Mouse (Mus musculus): ENCODE measurements around the gene Id1. TPM values are rescaled to one million over a fixed set of nuclear protein-coding genes. Genes with fewer than 3 reads are reported as not detected.
A peak's percentile ranks its signal among the peaks of the same experiment; 100 is the strongest.

The Id1 gene
- polyA plus RNA-seq, 1 experiment from 2014 or later, result 228 TPM

GRCm38 (mm10) chr2:152784640-152785039 is 48.6 kb downstream of the Id1 start:
- no peaks in the 10 kb centered on the region for H3K9me3 ChIP-seq (ENCODE audit: control insufficient read depth, low read length)
- no peak overlapping the region for H3K9ac ChIP-seq (ENCODE audit: low read length)
- WGBS, result 89% methylated on average over 8 of the region's 8 CpGs
- peaks cover 12% of the 10 kb centered on the region for H3K4me1 ChIP-seq (replicated peaks; ENCODE audit: control insufficient read depth, insufficient read depth)
- ATAC-seq (ENCODE audit: low FRiP score, low TSS enrichment), result no peak
- H3K27me3 ChIP-seq (ENCODE audit: control insufficient read depth, insufficient read depth, low read length), result no peaks in the 10 kb centered on the region
- no peak overlapping the region for H3K4me2 ChIP-seq (replicated peaks; ENCODE audit: low read depth)
- no peak for DNase-seq (ENCODE audit: low spot score)
- no peak overlapping the region for H3K4me3 ChIP-seq (ENCODE audit: low read depth, low read length)
- H3K27ac ChIP-seq (replicated peaks), result peak overlapping the region; percentile 89
- H3K36me3 ChIP-seq (ENCODE audit: control insufficient read depth, insufficient read depth, low read length), result peaks cover 5% of the 10 kb centered on the region
- TF ChIP-seq CTCF (IDR thresholded peaks at IDR 0.05; ENCODE audit: low read depth) (no peak), EP300 (optimal IDR thresholded peaks at IDR 0.05) (no peak)

DNA sequence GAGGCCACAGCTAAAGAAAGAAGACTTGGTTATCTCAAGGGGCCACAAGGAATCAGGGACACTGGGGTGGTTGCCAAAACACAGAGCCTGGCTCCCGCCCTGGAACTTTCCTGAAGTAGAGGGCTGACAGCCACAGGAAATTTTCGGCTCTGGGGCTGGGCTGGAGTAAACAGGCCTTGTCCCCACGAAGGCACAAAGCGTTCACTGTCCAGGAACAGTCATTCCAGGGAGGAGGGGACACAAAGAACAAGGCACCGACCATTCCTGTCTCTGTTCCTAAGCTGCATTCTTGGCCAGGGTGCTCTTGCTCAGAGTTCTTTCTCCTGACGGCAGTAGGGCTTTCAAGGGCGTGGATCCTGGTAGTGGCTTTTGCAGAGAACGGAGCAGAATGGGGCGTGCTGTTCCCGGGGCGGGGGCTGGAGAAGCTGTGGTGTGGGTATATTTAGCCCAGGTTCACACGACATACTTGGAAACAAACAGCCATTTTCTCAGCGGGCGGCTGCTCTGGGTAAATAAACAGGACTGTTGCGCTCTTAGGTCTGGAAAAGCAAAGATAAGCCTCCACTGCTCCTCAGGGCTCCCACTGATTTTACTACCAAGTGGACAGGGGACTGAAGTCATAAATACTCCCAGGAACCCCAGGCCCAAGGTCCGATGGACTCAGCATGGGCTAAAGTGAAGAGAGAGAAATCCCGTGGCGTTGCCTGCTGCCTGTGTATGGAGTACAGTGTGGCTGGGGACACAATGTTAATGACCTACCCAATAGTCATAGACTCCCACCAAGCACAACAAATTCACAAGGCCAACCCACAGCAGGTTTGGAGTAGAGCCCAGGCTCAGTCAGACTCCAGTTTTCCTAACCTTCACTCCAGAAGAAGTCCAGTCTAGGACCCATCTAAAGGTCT is 49.6 kb downstream of the Id1 start:
- TF ChIP-seq EP300 (optimal IDR thresholded peaks at IDR 0.05) (no peak), CTCF (IDR thresholded peaks at IDR 0.05; ENCODE audit: low read depth) (no peak)
- Histone ChIP-seq H3K9ac (ENCODE audit: low read length) (peak overlapping the region; percentile 35; the same call in 1 of the 2 replicates), H3K27ac (replicated peaks) (peak overlapping the region; percentile 89), H3K9me3 (ENCODE audit: control insufficient read depth, low read length) (no peaks in the 10 kb centered on the region), H3K36me3 (ENCODE audit: control insufficient read depth, insufficient read depth, low read length) (peaks cover 5% of the 10 kb centered on the region), H3K4me2 (replicated peaks; ENCODE audit: low read depth) (peak overlapping the region; percentile 20; the same call in 1 of the 2 replicates), H3K27me3 (ENCODE audit: control insufficient read depth, insufficient read depth, low read length) (no peaks in the 10 kb centered on the region), H3K4me3 (ENCODE audit: low read depth, low read length) (no peak overlapping the region), H3K4me1 (replicated peaks; ENCODE audit: control insufficient read depth, insufficient read depth) (peaks cover 12% of the 10 kb centered on the region)
- ATAC-seq (ENCODE audit: low FRiP score, low TSS enrichment) (peak; percentile 74), DNase-seq (ENCODE audit: low spot score) (peak; percentile 57)
- 22% methylated on average over 18 of the region's 18 CpGs for WGBS

Small RNA genes within 50 kb of the gene (microRNA-seq; reads per million reads assigned to microRNA genes)
- not detected for gene Gm23802

Other genes with a start within 250 kb of the Id1 start
- not detected in 2 replicates for gene Defb22, start 246.1 kb upstream of the Id1 start, polyA plus RNA-seq (2015; fragmentation: Nextera tagmentation; extraction: Ambion mirVana)
- gene Defb26, start 224.6 kb upstream of the Id1 start, polyA plus RNA-seq (2015; fragmentation: Nextera tagmentation; extraction: Ambion mirVana), result not detected in 2 replicates
- gene Defb28, start 218.0 kb upstream of the Id1 start, polyA plus RNA-seq (2015; fragmentation: Nextera tagmentation; extraction: Ambion mirVana), result not detected in 2 replicates
- gene Defb29, start 196.2 kb upstream of the Id1 start, polyA plus RNA-seq (2015; fragmentation: Nextera tagmentation; extraction: Ambion mirVana), result not detected in 2 replicates
- not detected in 2 replicates for gene Gm17416, start 166.9 kb upstream of the Id1 start, polyA plus RNA-seq (2015; fragmentation: Nextera tagmentation; extraction: Ambion mirVana)
- not detected in 2 replicates for gene Defb21, start 163.5 kb upstream of the Id1 start, polyA plus RNA-seq (2015; fragmentation: Nextera tagmentation; extraction: Ambion mirVana)
- not detected in 2 replicates for gene Defb19, start 155.9 kb upstream of the Id1 start, polyA plus RNA-seq (2015; fragmentation: Nextera tagmentation; extraction: Ambion mirVana)
- not detected in 2 replicates for gene Defb45, start 136.9 kb upstream of the Id1 start, polyA plus RNA-seq (2015; fragmentation: Nextera tagmentation; extraction: Ambion mirVana)
- gene Defb36, start 131.9 kb upstream of the Id1 start, polyA plus RNA-seq (2015; fragmentation: Nextera tagmentation; extraction: Ambion mirVana), result 0.23 TPM in 1 of 2 replicates, not detected in the other
- 0.73 and 1.7 TPM in 2 replicates for gene Defb25, start 113.2 kb upstream of the Id1 start, polyA plus RNA-seq (2015; fragmentation: Nextera tagmentation; extraction: Ambion mirVana)
- 17.2 and 19.7 TPM in 2 replicates for gene Rem1, start 109.3 kb upstream of the Id1 start, polyA plus RNA-seq (2015; fragmentation: Nextera tagmentation; extraction: Ambion mirVana)
- gene H13, start 66.8 kb upstream of the Id1 start, polyA plus RNA-seq (2015; fragmentation: Nextera tagmentation; extraction: Ambion mirVana), result 110 and 121 TPM in 2 replicates
- gene Mcts2, start 49.2 kb upstream of the Id1 start, polyA plus RNA-seq (2015; fragmentation: Nextera tagmentation; extraction: Ambion mirVana), result 22.9 and 23.4 TPM in 2 replicates
- gene Cox4i2, start 17.9 kb downstream of the Id1 start, polyA plus RNA-seq (2015; fragmentation: Nextera tagmentation; extraction: Ambion mirVana), result 9.8 and 10.6 TPM in 2 replicates
- 45.6 and 48.7 TPM in 2 replicates for gene Bcl2l1, start 95.5 kb downstream of the Id1 start, polyA plus RNA-seq (2015; fragmentation: Nextera tagmentation; extraction: Ambion mirVana)
- 14.0 and 17.7 TPM in 2 replicates for gene Tpx2, start 111.7 kb downstream of the Id1 start, polyA plus RNA-seq (2015; fragmentation: Nextera tagmentation; extraction: Ambion mirVana)
- gene Mylk2, start 175.1 kb downstream of the Id1 start, polyA plus RNA-seq (2015; fragmentation: Nextera tagmentation; extraction: Ambion mirVana), result 0.02 TPM in 1 of 2 replicates, not detected in the other
- 2.3 and 2.6 TPM in 2 replicates for gene Foxs1, start 197.0 kb downstream of the Id1 start, polyA plus RNA-seq (2015; fragmentation: Nextera tagmentation; extraction: Ambion mirVana)
- gene Dusp15, start 215.4 kb downstream of the Id1 start, polyA plus RNA-seq (2015; fragmentation: Nextera tagmentation; extraction: Ambion mirVana), result 0.27 and 0.36 TPM in 2 replicates
- gene Ttll9, start 226.2 kb downstream of the Id1 start, polyA plus RNA-seq (2015; fragmentation: Nextera tagmentation; extraction: Ambion mirVana), result not detected in 2 replicates